Mouse (Mus musculus): ENCODE measurements around the gene Gm21760. TPM values are rescaled to one million over a fixed set of nuclear protein-coding genes. Genes with fewer than 3 reads are reported as not detected.
"Not testable (repeated sequence)": the region's sequence is repeated elsewhere in the genome, so short reads cannot be mapped to it uniquely, and the experiment has no call there.

Gm21760 gene
- not detected for total RNA-seq (2021)
- long read RNA-seq, experiment 1: 0 reads
- long read RNA-seq, experiment 2: 0 reads

DNA sequence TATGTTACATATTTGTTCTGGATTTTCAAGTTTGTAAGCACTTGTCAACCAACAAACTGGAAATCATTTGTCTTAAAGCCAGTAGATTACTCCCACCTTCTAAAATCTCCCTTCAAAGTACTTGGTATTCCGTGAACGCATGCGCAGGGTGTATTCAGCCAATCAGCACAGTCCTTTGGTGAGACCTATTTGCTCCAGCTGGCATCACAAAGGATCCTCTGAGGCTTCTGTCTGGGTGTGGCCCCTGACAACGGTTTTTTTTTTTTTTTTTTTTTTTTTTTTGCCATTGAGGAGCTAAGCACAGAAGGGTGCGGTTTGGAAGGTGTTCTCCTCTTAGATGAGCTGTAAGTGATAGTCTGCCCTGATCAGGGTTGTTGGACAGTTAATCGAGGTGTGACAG lies at the start of gene Gm21760:
Gene Gm21760, plus strand, starts transcription at position 301 of the 400 bp plus-strand sequence.
- DNase-seq (ENCODE audit: low spot score in 2 of 2): not testable (repeated sequence)
